ENCODE assay signal across 12 mouse cellular contexts in the genomic region with DNA sequence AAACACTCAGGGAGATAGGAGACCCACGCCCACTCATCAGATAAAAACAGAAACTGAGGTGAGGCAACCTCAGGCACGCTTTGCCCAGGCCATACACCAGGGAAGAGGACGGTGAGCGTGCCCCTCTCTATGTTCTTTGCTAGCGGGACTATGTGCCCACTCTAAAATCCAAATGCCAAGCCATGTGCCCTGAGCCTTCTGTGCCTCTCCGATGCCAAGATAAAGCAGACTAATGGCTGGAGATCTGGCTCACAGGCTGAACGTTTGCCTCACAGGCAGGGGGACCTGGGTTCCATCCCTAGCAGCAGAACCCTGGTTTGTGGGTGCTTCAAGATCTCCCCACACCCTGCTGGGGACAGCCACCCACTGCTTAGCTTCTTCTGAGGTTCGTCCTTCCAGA. TPM values are rescaled to one million over a fixed set of nuclear protein-coding genes. Genes with fewer than 3 reads are reported as not detected.
DNase-seq lines count a peak whose midpoint lies in the region; ATAC-seq and TF ChIP-seq lines count a peak whose summit lies in the region.
"Had no signal": no experiment of that assay in that cellular context is flagged by ENCODE, and none has a peak within 500 bp of the region (broad histone marks: within the 10 kb centered on the region; RNA-seq: fewer than 3 reads in every experiment).

No protein-coding gene starts in this region.

- H3K36me3 ChIP-seq in midbrain, embryonic 12.5 days = no peaks in the 10 kb centered on the region
- H3K36me3 ChIP-seq: embryonic facial prominence, embryonic 12.5 days had no signal

- TF ChIP-seq CTCF in left cerebral cortex, adult 2 months (IDR thresholded peaks at IDR 0.05) = no peak

- DNase-seq in left cerebral cortex, adult 2 months (ENCODE audit: extremely low spot score in 1 of 2, low spot score in 2 of 2) = no peak
- DNase-seq in left cerebral cortex, postnatal 4 days = no peak
- DNase-seq in cerebellum, adult 18-20 months = peak; percentile 59 to 67
- DNase-seq in cerebellum, postnatal 14 days = peak; percentile 74 to 81
- DNase-seq in frontal cortex, postnatal 10 days (ENCODE audit: low spot score in 2 of 2) = no peak
- no peak for DNase-seq in left cerebral cortex, postnatal 36 days (ENCODE audit: low spot score in 2 of 2)
- DNase-seq: right cerebral cortex, postnatal 25 days had no signal

- intact Hi-C loops in left cerebral cortex, adult 2 months (cut with DNase I) = no loop called here
- intact Hi-C loops in left cerebral cortex, postnatal 4 days (cut with DNase I) = no loop called here
- intact Hi-C loops in left cerebral cortex, postnatal 36 days (cut with DNase I) = no loop called here

- H3K9ac ChIP-seq in midbrain, embryonic 12.5 days (replicated peaks) = no peak overlapping the region
- H3K9ac ChIP-seq: embryonic facial prominence, embryonic 12.5 days had no signal

- H3K4me3 ChIP-seq in left cerebral cortex, adult 2 months = no peak overlapping the region
- no peak overlapping the region for H3K4me3 ChIP-seq in midbrain, embryonic 12.5 days
- H3K4me3 ChIP-seq: embryonic facial prominence, embryonic 12.5 days had no signal

- ATAC-seq in midbrain, embryonic 12.5 days (ENCODE audit: low FRiP score, low read depth) = no peak

- WGBS in midbrain, embryonic 12.5 days = 82% methylated on average over 8 of the region's 8 CpGs

- H3K9me3 ChIP-seq in midbrain, embryonic 12.5 days = no peaks in the 10 kb centered on the region
- H3K9me3 ChIP-seq: embryonic facial prominence, embryonic 12.5 days had no signal

- peak overlapping the region; percentile 89 for H3K27ac ChIP-seq in left cerebral cortex, adult 2 months
- peak overlapping the region; percentile 83; the same call in 1 of the 2 replicates for H3K27ac ChIP-seq in midbrain, embryonic 12.5 days (replicated peaks)

- peaks cover 21% of the 10 kb centered on the region; the same call in 1 of the 2 replicates for H3K27me3 ChIP-seq in midbrain, embryonic 12.5 days
- H3K27me3 ChIP-seq: embryonic facial prominence, embryonic 12.5 days had no signal

- H3K4me2 ChIP-seq in midbrain, embryonic 12.5 days (replicated peaks) = no peak overlapping the region
- H3K4me2 ChIP-seq: embryonic facial prominence, embryonic 12.5 days had no signal

- peaks cover 44% of the 10 kb centered on the region for H3K4me1 ChIP-seq in midbrain, embryonic 12.5 days

RNA-seq across cellular contexts. Expression of a gene that starts 17.5 kb away (rescaled TPM):
- not detected for total RNA-seq in left cerebral cortex, adult 2 months (2021)
- total RNA-seq in left cerebral cortex, postnatal 4 days (2021) = not detected
- not detected in 2 replicates for polyA plus RNA-seq in midbrain, embryonic 12.5 days (2016; fragmentation: Nextera tagmentation; extraction: Ambion mirVana)
- not detected for total RNA-seq in left cerebral cortex, postnatal 36 days (2021)
- total RNA-seq: heart, adult 8-10 months had no signal
- polyA plus RNA-seq: embryonic facial prominence, embryonic 12.5 days; limb, embryonic 11.5 days; urinary bladder, adult 2 months had no signal

RNA-seq across cellular contexts. Expression of a gene that starts 19.6 kb away (rescaled TPM):
- total RNA-seq in left cerebral cortex, adult 2 months (2021) = 10 to 100 TPM; 45.0 to 51.3 TPM
- 100 to 1,000 TPM; 111 to 122 TPM for total RNA-seq in left cerebral cortex, postnatal 4 days (2021)
- 31.8 and 32.7 TPM in 2 replicates for polyA plus RNA-seq in midbrain, embryonic 12.5 days (2016; fragmentation: Nextera tagmentation; extraction: Ambion mirVana)
- total RNA-seq in left cerebral cortex, postnatal 36 days (2021) = 10 to 100 TPM; 46.4 to 50.2 TPM

Comparison
In these comparisons a context has a peak if more than half of its experiments do, and no peak if none do; other contexts are left out.
1. DNase-seq: peak in cerebellum, adult 18-20 months (2 of 2) and cerebellum, postnatal 14 days (2 of 2); none in left cerebral cortex, adult 2 months (0 of 2), left cerebral cortex, postnatal 4 days (single experiment), frontal cortex, postnatal 10 days (0 of 2) and left cerebral cortex, postnatal 36 days (0 of 2).